Mouse (Mus musculus) kidney, postnatal 14 days (tissue): ENCODE measurements around the gene Stard13.

Experiments
- DNase-seq: peaks from one replicate; pipeline ENCODE4 v3.0.0; 2022; ENCODE audit warnings: mixed read lengths

Stard13 gene

GRCm38 (mm10) chr5:151180176-151180785 lies 53.4 kb downstream of the Stard13 start:
- DNase-seq: no peak

- no peak for DNase-seq
Observed at GRCm38 (mm10) chr5:151177171-151177570, 56.5 kb downstream of the Stard13 start.

GRCm38 (mm10) chr5:151175897-151176313 lies 57.7 kb downstream of the Stard13 start:
- peak; percentile 79 for DNase-seq

GRCm38 (mm10) chr5:151174485-151175460 lies 58.9 kb downstream of the Stard13 start:
- no peak for DNase-seq

- no peak for DNase-seq
Observed at GRCm38 (mm10) chr5:151173774-151174173, 59.9 kb downstream of the Stard13 start.

GRCm38 (mm10) chr5:151170168-151170750 lies 63.4 kb downstream of the Stard13 start:
- no peak for DNase-seq

GRCm38 (mm10) chr5:151168191-151168590 lies 65.4 kb downstream of the Stard13 start:
- no peak for DNase-seq

GRCm38 (mm10) chr5:151167641-151168040 lies 66.0 kb downstream of the Stard13 start:
- no peak for DNase-seq

GRCm38 (mm10) chr5:151166266-151166665 lies 67.4 kb downstream of the Stard13 start:
- DNase-seq: peak; percentile 69

GRCm38 (mm10) chr5:151165381-151166016 lies 68.1 kb downstream of the Stard13 start:
- no peak for DNase-seq

GRCm38 (mm10) chr5:151164815-151165214 lies 68.8 kb downstream of the Stard13 start:
- no peak for DNase-seq

- DNase-seq: peak; percentile 36
Observed at GRCm38 (mm10) chr5:151162642-151163041, 71.0 kb downstream of the Stard13 start.

- DNase-seq: no peak
Observed at GRCm38 (mm10) chr5:151155247-151155646, 78.4 kb downstream of the Stard13 start.

- peak; percentile 62 for DNase-seq
Observed at GRCm38 (mm10) chr5:151154780-151155179, 78.9 kb downstream of the Stard13 start.

GRCm38 (mm10) chr5:151154030-151154429 lies 79.6 kb downstream of the Stard13 start:
- DNase-seq: no peak

- DNase-seq: no peak
Observed at GRCm38 (mm10) chr5:151151549-151151948, 82.1 kb downstream of the Stard13 start.

- no peak for DNase-seq
Observed at GRCm38 (mm10) chr5:151149509-151149908, 84.1 kb downstream of the Stard13 start.

- no peak for DNase-seq
Observed at GRCm38 (mm10) chr5:151148079-151148478, 85.6 kb downstream of the Stard13 start.

GRCm38 (mm10) chr5:151145807-151146206 lies 87.8 kb downstream of the Stard13 start:
- DNase-seq: no peak

GRCm38 (mm10) chr5:151143955-151144354 lies 89.7 kb downstream of the Stard13 start:
- no peak for DNase-seq

GRCm38 (mm10) chr5:151142671-151143601 lies 90.7 kb downstream of the Stard13 start:
- peak; percentile 28 for DNase-seq

- DNase-seq: peak; percentile 73
Observed at GRCm38 (mm10) chr5:151142241-151142640, 91.4 kb downstream of the Stard13 start.
